Mouse (Mus musculus): ENCODE measurements around the gene Rngtt.
A peak's percentile ranks its signal among the peaks of the same experiment; 100 is the strongest.
"Not testable (repeated sequence)": the region's sequence is repeated elsewhere in the genome, so short reads cannot be mapped to it uniquely, and the experiment has no call there.

Rngtt gene

DNA sequence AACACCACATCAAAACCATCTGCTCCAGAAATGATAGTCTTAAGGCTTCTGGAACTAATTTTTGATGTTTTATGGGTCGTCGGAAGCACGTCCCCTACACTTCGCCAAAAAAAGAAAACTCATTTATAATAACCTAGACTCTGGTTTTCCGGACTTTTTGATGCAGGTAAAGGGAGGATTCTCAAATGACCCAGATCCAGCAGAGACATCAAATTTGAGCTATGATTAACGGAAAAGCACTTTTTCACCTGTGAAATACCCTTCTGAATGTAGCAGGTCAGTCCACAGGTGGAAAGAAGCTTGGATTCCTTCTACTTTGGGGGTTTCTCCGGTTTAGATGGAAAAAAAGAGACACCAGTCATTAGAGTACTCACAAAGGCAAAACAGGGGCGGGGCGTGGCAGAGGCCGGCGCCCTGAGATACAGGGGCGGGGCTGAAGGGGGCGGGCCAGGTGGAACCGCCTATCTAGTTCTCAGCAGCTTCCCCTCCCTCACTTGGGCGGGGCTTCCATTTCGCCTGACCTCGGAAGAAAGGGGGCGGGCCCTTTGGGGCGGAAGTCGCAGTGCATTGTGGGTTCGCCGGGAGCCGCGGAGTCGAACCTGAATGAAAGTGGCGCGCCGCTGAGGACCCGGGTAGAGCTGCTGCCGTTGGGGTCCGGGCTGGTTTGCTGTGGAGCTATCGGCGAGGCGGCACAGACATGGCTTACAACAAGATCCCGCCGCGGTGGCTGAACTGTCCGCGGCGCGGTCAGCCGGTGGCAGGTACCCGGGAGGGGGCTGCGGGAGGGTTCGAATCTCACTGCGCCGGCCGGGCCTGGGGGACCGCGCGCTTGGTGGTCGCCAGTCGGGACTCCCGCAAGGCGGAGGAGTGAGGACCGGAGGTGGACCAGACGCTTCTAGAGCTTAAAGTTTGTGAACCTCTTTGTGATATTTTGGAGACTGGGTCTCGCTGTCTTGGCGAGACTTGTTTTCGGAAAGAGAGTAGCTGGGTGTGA lies at the start of gene Rngtt:
Rngtt (plus strand) TSS at position 548 of the 994 bp plus-strand sequence.
- DNase-seq (ENCODE audit: extremely low read depth, insufficient read length, low spot score) = peak; percentile 91

DNA sequence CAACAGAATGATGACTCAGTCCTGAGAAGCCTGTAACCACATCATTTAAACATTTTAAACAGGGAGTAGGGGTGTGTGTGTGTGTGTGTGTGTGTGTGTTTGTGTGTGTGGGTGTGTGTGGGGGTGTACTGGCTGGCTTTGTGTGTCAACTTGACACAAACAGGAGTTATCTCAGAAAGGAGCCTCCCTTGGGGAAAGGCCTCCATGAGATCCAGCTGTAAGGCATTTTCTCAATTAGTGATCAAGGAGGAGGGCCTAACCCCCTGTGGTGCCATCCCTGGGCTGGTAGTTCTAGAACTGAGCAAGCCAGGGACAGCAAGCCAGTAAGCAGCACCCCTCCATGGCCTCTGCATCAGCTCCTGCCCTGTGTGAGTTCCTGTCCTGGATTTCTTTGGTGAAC lies 49.8 kb upstream of the Rngtt start:
- peak; percentile 34 for DNase-seq (ENCODE audit: extremely low read depth, insufficient read length, low spot score)

DNA sequence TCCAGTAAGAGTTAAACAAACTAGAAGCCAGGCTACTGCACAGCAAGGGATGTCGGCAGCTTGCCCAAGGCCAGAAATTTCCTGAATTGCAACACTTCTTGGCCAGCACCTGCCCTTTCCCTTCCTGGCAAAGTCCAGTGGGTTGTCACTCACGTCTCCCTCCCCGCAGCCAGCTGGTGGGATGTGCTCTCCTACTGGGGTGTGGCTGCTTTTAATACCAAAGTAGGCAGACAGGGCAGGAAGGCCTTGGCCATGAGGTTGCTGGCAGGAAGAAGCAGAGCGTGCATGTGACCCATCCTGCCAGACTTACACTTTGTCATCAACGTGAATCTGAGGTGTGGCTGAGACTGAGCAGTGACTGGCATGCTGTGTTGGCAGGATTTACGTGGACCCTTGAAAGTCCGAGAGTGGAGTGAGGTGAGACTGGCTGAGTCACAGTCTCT lies 48.8 kb upstream of the Rngtt start:
- DNase-seq (ENCODE audit: extremely low read depth, insufficient read length, low spot score) = peak; percentile 96

DNA sequence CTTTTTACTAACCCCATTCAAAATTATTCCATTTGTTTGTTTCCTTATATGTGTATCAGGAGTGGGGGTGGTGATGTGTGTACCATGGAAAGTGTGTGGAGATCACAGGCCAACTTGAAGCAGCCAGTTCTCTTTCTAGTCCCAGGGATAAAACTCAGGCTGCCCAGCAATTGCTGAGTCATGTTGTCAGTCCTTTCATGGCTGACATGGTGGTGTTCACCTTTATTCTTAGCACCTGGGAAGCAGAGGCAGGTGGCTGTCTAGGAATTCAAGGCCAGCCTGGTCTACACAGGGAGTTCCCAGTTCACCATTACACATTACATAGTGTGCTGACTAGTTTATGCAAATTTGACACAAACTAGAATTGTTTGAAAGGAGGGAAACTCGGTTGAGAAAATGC lies 47.2 kb upstream of the Rngtt start:
- DNase-seq (ENCODE audit: extremely low read depth, insufficient read length, low spot score) = no peak

DNA sequence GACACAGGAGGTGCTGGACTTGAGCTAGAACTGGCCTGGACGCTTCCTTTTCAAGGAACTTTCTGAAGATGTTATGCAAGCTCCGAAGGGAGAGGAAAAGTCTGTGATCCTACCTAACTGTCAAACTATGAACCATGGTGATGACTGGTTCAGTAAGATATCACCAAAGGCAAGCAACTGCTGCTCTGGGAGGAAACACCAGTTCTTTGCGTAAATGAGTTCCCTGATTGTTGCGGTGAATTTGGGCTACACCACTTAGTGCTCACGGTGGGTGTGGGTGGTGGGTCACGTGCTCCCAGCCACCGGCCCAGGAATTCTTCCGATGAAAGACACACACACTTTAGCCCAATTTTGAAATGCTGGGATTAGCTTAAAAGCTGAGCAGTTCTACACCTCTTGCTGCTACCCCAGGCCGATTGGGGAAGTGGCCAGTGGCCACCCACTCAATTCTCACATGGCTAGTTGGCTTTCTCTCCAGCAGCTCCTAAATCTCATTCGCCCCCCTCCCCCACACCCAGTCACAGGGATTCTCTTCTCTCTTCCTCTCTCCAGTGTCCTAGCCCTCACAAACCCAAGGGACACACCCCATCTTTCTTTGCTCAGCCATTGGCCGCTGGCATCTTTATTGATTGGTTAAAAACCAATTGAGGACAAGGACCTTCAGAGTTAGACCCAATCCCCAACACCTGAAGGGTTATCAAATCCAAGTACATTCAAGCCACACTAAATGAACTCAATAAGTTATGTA lies 45.0 kb upstream of the Rngtt start:
- DNase-seq (ENCODE audit: extremely low read depth, insufficient read length, low spot score) = no peak

DNA sequence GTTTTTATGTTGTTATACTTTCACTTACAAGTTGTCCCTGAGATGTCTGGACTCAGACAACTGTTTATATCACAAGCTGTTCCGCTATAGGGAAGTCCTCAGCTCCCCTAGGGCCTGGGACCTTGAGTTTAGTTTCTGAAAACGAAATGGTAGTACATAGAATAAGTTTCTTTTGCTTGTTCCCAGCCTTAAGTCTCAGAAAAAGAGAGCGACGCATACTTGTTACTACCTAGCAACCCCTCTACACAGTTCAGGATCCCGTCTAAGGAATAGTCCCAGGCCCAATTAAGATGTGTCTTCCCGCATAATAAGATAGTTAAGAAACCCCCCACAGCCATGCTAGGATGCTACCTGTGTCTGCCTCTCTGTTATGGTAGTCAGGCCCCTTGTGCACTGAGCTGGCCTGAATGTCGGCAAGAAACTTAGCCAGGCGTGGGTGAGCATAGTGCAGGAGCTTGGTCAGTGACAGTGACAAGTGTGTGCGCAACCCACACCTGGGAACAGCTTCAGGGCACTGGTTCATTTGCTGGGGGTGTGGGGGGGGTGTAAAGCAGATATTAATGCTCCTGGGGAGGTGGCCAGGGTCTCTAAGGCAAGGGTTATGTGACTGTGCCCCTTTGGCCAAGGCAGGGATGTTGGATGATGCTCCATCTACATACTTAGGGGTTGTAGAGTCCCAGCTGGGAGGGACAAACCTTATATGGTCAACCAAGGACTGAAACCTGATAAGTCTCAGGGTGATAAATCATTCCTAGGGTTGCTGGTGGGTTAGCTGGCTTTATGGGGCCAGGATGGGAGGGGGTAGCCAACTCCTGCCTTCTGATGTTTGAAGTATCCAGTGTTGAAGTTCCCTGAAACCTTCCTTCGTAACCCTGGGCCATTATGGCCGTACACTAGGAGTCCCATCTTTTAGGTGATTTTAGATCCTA lies 39.5 kb upstream of the Rngtt start:
- DNase-seq (ENCODE audit: extremely low read depth, insufficient read length, low spot score) = no peak

DNA sequence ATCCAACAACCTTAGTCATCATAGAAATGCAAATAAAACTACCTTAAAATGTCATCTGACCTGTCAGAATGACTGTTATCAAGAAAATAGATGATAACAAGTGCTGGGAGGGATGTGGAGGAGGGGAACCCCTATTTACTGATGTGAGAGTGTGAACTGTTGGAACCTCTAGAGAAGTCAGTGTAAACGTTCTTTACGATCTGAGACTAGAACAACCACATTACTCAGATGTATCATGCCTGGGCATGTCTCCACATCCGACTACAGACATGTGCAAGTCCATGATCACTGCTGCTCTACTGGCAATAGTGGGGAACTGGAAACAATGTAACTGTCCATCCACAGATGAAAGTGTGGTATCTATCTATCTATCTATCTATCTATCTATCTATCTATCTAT lies 36.7 kb upstream of the Rngtt start:
- no peak for DNase-seq (ENCODE audit: extremely low read depth, insufficient read length, low spot score)

DNA sequence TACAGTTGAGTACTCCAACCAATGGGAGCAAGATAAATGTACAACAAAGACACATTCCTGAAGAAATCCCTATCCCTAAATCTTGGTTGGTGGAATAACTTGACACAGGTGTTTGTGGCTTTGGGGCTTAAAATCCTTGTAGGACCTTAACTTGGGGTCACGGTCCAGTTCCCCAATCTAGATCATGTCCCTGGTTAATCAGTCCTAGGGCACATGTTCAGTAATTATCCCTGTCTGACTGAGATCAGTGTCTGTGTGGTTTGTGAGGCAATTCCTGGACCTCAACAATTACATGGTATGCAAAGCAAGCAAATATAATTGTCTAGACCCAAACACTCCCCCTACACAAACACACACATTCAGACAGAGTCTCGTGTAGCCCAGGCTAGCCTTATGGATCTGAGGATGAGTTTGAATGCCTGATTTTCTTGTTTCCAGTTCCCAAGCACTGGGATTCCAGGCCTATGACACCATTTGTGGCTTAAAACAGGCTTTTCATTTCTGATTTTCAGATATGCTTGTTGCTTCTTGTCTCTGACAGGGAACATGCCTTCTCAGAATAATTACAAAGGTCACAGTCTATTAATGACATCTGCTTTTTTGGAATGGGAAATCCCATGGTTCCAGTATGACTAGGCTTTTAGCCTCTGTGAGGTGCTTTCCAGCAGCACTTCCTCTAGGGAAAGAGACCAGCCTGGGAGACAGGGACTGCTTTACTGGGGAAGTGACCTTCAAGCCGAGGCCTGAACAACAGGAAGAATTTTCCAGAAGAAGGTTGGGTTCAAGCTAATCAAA lies 28.0 kb upstream of the Rngtt start:
- DNase-seq (ENCODE audit: extremely low read depth, insufficient read length, low spot score) = no peak

DNA sequence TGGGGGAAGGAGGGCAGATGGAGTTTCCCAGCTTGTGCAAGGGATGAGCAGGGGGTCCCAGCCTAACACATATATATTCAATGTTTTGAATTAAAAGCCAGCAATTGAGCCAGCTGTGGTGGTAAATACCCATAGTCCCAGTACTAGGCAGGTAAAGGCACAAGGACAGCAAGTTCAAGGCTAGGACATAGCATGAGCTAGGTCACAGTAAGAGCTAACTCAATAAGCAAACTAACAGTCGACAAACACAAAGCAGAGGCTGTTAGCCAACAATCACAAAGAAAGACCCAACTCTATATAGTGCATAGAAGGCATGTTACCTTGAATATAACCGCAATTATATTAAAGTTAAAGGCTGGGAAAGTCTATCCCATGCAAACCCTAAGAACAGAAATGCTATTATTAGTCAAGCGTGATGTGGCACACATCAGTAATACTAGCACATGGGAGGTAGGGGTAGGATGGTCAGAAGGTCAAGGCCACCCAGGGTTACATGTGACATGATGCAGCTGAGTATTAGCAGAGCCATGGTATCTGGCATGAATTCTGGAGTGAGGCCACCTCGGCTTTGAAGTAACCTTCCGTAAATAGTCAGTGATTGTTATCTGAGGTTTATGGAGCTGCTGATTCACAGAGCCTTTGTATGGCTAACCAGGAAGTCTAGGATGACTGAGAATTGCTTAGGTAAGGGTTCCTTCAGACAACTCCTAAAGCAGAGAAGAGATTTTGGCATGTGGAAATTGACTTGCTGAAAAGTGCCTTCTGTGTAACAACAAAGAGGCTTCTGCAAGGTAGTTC lies 25.8 kb upstream of the Rngtt start:
- DNase-seq (ENCODE audit: extremely low read depth, insufficient read length, low spot score) = no peak

DNA sequence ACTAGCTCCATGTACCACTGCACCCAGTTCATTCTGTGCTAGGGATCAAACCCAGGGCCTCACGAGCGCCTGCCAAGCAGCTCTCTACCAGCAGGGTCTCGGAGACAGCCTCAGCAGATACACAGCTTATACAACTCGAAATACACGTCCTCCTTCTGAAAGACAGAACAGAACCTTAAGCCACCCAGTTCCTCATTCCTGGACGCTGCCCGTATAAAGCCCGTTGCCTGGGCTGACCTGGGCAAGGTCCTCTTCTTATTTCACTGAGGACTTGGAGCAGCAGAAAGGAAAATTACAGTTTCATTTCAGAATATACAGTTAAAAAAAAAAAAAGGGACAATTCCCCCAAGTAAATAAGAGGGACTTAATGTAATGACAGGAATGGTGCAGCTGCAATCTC lies 24.7 kb upstream of the Rngtt start:
- DNase-seq (ENCODE audit: extremely low read depth, insufficient read length, low spot score) = no peak

DNA sequence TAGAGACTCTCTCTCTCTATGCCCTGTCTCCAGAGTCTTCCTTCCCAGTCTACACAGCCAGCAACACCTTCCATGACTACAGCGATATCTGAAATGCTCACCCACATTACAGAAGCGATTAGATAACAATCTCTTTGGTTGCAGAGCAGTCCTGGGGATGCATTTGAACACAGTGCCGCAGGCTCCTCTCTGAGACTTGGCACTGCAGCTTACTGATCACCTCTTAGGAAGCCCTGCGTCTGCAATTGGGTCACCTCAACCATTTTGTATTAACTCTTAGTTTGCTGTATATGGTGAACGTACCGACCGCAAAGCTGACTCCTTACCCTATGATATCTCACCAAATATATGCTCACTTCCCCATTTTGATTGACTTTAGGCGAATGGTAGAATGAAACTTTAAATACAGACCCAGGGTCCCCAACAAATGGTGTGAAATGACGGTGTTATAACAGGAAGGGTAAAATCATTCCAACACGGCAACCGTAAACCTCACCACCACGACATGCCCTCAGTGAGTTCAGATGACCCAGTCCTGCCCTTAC lies 20.9 kb upstream of the Rngtt start:
- no peak for DNase-seq (ENCODE audit: extremely low read depth, insufficient read length, low spot score)

DNA sequence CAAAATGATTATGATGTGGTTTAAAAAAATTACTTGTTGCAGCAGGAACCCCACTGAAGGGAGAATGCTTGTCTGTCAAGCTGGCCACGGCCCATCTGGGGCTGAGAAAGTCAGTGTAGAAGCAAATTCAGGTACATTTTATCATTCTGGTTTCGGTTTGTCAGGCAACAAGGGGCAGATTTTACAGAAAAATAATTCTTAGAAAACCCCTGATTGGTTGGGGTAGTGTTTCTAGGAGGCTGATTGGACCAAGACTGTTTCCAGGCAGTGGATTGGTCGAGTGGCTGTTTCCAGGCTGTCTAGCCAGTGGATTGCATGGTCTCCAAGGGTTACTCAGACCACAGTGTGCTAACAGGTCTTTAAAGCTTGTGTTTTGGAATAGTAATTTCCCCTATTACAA lies 20.1 kb upstream of the Rngtt start, which contains the start of gene Pnrc1:
Pnrc1 (minus strand) TSS at position 162 of the 400 bp plus-strand sequence.
- DNase-seq (ENCODE audit: extremely low read depth, insufficient read length, low spot score) = peak; percentile 59

DNA sequence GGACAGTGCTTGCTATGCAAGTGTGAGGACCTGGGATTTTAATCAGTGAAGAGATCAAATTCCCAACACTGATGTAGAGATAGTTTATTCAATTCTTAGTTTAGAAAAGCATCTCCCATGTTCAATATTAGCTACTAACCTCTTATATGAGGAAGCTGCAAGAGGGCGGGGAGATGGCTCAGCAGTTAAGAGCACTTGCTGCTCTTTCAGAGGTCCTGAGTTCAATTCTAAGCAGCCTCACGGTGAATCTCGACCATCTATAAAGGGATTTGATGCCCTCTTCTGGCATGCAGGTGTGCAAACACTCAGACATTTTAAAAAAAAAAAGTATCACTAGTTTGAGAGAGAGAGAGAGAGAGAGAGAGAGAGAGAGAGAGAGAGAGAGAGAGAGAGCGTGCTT lies 19.2 kb upstream of the Rngtt start:
- DNase-seq (ENCODE audit: extremely low read depth, insufficient read length, low spot score) = no peak

DNA sequence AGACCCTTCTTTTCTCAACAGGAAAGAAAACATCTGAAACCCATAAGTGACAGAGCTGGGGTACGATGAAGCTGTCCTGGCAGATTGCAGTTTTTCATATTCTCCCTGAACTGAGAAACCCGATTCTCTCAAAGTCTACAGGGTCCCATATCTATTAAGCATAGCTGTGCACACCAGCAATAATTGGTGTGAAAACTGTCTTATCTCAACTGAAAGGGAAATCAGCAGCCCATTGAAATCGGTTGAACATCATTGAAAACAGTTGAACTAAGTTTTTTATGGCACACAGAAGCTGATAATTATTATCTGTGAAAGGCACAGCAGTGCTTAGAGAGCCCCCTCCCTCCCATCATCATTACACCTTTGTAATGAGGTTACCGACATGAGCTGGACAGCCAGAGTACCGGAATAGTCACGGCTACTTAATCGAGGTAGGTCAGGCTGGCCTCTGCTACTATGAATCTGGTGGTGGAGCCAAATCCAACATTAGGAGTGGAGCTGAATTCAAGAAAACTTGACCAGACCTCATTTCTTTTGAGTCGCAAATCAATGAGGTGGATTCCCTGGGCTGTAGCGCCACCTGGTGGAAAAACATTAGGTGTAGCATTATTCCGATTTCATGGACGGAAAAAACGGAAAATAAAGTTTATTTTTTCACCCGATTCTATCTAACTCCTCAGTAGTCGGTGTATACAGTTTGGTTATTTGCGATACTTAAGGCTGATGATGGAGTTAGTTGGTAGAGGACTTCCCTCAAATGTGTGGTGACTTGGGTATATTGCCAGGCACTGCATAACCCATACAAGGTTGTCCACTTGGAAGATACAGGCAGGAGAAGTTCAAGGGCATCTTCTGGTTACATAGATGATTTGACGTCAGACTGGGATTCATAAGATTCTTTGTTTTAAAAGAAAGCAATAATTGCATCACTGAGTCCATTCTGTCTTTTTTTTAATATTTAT lies 17.4 kb upstream of the Rngtt start:
- no peak for DNase-seq (ENCODE audit: extremely low read depth, insufficient read length, low spot score)

DNA sequence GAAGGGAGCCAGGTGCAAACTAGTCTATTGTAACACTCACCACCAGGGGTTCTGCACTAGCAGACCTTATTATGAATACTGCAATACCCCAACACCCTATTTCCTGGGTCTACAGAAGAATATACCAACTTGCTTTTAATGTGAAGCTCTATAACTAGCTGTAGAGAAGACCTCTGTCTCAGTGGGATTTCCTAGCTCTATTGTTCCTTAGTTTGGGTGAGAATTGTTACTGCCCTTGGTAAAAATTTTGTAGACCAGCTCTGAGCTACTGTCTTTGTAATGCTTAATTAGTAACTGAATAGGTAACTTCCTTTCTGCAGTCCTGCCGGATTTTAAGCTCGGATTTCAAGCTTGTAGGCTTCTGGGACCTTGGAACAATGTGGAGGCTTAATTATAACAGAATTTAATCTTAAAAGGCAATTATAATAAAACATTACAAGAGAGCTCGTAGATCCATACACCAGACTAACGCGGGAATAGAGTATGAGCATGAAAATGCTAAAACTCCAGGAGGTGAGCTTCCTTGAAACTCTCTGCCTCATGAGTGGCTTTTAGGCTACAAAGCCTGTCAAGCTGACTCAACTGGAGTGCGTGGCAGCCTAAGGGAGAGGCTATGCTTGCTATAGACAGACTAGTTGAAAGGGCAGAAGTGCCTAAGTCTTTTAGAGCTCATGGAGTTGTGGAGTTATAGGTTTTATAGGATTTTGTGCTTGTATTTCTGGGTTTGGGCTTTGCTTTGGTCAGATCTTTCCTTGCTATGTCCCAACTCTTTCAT lies 9.0 kb upstream of the Rngtt start:
- DNase-seq (ENCODE audit: extremely low read depth, insufficient read length, low spot score) = not testable (repeated sequence)

DNA sequence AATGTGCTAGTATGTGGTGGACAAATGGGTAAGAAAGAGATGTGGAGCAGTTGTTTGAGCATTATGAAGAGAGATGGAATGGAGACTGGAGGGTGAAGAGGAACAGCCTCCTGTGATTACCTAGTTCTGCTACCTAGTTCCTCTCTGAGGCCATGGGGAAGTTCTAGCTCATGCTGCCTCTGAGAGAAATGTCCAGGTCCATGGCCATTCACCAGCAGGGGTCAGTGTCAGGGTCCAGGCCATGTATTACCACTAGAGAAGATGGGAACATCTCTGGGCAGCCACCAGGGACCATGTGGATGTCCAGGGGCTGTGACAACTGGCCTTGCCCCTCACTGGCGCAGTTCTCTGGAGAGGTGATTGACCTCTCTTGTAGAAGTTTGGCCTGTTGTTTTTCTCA lies 7.1 kb upstream of the Rngtt start:
- DNase-seq (ENCODE audit: extremely low read depth, insufficient read length, low spot score) = no peak

DNA sequence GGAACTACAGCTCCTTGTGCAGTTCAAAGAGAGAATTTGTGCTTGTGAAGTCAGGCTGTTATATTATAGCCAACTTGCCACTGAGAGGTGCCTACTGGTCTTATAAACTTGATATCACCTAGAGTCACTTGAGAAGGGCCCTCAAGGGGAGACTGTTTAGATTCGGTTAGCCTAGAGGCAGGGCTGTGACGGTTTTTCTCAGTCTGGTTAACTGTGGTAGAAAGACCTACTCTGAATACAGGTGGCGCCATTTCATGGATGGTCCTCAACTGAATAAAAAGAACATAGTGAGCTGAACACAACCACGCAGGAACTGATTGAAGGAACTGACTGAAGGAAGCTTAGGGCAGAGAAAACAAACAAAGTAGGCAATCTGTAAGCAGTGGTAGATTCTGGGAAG lies 3.0 kb upstream of the Rngtt start:
- no peak for DNase-seq (ENCODE audit: extremely low read depth, insufficient read length, low spot score)

Measured in 3134 (cell line).